Mouse (Mus musculus) kidney, postnatal 4 days (tissue): ENCODE measurements at regions not wholly inside any gene's neighbourhood (a gene's known extent, or its start where the extent isn't known, plus 50 kb on each side); places are given as distances from the start of the nearest gene placed in this dataset.
A peak's percentile ranks its signal among the peaks of the same experiment; 100 is the strongest.

Source experiments
- DNase-seq, 2 experiments: peaks; one replicate each; pipeline ENCODE4 v3.0.0; 2021; ENCODE audit warnings: mixed read lengths in 2 of 2

- DNase-seq: peak; percentile 7 to 16
These were observed 155.7 kb downstream of the Gm9376 start for GRCm38 (mm10) chr14:118422351-118423001.

- no peak for DNase-seq
These were observed 156.5 kb downstream of the Gm9376 start for GRCm38 (mm10) chr14:118423269-118423668.

GRCm38 (mm10) chr14:118426562-118426961, 159.8 kb downstream of the Gm9376 start:
- no peak for DNase-seq

- no peak for DNase-seq
These were observed 163.5 kb downstream of the Gm9376 start for GRCm38 (mm10) chr14:118430286-118430685.

GRCm38 (mm10) chr14:118430740-118431139, 164.0 kb downstream of the Gm9376 start:
- DNase-seq: no peak

GRCm38 (mm10) chr14:118431241-118431882, 164.6 kb downstream of the Gm9376 start:
- no peak for DNase-seq
